Mouse (Mus musculus) G1E (cell line): Measurements from ENCODE around the gene Gm9887.

Experiments used
- CTCF ChIP-seq: IDR thresholded peaks from 2 replicates; pipeline ENCODE4 v1.5.1; 2012; ENCODE audit warnings: low read depth, low read length, inconsistent platforms, mixed read lengths
- GATA1 ChIP-seq: IDR thresholded peaks from 2 replicates; pipeline ENCODE4 v1.6.1; 2012; ENCODE audit warnings: borderline replicate concordance, low read length, inconsistent platforms, mixed read lengths

GRCm38 (mm10) chr12:69419606-69420005, 47.3 kb upstream of the Gm9887 start:
- no peak for TF ChIP-seq GATA1
- no peak for TF ChIP-seq CTCF
